Mouse (Mus musculus): Measurements from ENCODE around the gene Cnn2. TPM values are rescaled to one million over a fixed set of nuclear protein-coding genes. Genes with fewer than 3 reads are reported as not detected.

Gene Cnn2
- 245 and 295 TPM in 2 replicates for polyA plus RNA-seq (2012)

DNA sequence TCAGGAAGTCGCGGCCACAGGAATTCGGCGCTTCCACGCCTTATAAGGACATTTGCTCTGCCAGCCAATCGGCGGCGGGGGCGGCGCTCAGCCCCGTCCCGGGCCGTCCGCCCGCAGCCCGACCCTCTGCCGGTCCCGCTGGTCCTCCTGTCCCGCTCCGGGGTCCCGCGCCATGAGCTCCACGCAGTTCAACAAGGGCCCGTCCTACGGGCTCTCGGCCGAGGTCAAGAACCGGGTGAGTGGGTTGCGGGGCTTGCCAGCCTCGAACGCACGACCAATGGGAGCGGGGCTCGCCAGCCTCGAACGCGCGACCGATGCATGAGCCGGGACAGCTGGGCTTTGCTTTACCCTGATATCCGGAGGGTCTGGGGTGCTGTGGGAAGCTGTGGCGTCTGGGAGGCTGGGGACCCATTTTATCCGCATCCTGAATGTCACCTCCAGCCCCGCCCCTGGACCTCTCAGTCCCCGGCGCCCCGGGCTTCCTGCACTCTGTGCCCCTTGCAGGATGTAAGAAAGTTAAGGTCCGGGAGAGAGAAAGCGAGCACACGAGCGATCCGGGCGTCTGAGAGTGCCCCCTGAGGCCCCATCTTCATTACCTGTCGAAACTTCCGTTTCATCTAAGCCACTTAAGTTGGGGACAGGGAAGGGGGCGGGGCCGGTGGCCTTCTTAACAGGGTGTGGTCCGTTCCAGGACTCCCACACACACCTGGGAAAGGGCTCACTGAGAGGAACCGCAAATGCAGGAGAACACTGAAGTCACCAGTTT lies at the start of gene Cnn2:
Gene Cnn2, plus strand, starts transcription at position 79 of the 766 bp plus-strand sequence.

DNA sequence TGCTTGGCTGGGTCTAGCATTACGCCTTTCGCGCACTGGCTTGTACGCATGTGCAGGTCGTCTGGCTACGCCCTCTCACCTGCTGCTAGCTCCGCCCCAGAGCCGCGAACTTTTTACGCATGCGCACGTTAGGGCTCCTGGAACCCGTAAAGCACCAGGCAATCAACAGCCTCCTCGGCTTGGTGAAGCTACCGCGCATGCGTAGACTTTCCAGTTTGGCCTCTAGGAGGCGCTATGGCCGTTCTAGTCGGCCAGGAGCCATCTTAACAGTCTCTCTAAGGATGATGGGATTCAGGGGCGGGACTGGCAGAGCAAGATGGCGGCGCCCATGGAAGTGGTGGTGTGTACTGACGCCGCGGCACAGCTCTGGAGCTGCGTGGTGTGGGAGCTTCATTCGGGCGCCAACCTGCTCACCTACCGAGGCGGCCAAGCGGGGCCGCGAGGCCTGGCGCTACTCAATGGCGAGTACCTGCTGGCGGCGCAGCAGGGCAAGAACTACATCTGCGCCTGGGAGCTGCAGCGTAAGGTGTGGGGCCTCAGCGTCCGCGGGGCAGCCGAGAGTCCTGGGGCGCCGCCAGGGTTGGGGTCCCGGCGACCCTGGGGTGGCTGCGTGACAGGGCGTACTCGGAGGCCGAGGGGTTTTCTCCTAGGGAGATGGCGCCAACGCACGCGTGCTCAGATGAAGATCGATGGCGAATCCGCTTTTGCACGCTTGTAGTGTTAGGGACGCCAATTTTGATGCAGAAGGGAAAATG lies 28.4 kb upstream of the Cnn2 start, which contains the start of gene Wdr18:
Gene Wdr18, plus strand, starts transcription at position 306 of the 755 bp plus-strand sequence.

DNA sequence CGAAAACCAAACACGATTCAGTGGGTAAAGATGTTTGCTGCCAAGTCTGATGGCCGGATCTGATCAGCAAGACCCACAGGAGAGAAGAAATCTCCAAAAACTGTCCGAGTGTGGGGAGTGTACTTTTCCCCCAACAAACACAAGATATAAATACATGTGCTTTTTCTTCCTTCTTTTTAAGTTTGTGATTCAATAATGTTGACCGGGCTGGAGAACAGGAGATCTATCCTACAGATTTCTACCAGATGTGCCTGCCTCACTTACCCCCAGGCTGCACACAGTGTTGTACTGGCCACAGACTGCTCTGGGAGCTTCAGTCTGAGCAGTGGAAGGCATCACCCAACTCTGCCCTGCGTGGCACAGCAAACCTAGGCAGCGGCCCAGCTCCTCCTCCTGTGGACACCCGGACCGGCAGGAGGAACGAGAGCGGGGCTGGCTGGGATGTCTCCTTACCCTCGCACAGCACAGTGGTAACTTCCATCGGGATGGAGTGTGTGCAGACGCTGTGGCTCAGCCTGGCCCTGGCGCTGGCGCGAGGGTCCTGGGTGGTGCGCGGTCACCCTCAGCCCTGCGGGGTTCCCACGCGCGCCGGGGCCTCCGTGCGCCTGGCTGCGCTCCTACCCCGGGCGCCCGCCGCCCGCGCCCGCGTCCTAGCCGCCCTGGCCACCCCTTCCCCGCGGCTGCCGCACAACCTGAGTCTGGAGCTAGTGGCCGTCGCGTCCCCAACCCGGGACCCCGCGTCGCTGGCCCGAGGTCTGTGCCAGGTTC lies 17.8 kb upstream of the Cnn2 start, which contains the start of gene Grin3b:
Gene Grin3b, plus strand, starts transcription at position 301 of the 768 bp plus-strand sequence.

DNA sequence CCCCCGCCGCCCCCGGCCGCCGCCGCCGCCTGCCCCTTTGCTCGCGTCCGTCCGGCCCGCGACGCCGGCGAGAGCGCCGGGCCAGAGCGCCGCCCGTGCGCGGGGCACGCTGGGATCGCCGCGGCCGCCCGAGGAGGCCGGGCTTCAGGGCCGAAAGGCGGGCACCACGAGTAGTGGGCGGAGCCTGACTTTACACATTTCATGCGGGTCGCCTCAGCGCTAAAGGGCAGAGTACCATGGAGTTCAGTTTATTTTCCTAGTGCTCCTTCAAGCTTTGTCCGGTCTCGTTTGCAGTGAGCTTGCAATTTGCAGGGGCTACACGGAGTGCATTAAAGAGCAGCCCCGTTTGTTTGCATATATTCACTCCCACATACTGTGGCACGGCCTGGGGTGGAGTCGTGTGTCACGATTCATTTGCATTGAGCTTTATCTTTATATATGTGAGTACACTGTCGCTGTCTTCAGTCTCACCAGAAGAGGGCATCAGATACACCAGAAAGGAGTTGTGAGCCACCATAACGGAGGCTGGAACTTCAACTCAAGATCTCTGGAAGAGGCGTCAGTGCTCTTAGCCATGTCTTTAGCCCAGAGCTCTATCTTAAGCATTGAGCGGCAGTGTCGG lies 4.1 kb upstream of the Cnn2 start, which contains the start of gene Tmem259:
Gene Tmem259, minus strand, starts transcription at position 136 of the 622 bp plus-strand sequence.

DNA sequence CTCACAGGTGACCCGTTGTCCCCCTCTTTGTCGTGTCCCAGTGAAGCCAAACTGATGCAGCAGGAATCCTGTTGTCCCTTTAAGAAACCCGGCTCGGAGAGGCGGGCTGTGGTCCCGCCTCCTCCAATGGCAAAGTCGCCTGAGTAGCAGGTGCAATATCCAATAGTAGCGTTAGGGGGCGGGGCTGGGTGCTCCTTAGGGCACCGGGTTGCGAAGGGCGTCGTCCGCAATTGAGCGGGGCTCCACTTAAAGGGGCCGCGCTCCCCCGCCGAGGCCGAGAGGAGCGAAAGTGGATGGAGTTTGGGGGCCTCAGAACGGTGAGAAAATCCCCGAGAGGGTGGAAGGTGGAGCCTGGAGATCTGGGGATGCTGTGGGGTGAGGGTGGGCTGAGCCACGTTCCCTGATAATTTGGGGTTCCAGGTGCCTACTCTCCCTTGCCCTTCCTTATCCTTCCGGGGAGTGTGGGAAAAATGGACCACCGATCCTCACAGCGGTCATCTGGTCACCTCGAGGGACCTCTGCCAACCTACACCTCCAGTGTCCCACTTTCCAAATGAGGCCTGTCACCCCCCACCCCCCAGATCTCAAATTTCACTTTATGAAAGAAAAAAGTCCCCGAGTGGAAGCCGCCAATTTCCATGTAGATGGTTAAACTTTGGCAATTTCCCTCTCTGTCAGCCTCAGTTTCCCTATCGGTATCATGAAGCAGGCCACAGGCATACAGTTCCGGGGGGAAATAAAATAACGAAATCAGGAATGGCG lies 8.1 kb downstream of the Cnn2 start, which contains the start of gene Abca7:
Gene Abca7, plus strand, starts transcription at position 223 of the 762 bp plus-strand sequence.

DNA sequence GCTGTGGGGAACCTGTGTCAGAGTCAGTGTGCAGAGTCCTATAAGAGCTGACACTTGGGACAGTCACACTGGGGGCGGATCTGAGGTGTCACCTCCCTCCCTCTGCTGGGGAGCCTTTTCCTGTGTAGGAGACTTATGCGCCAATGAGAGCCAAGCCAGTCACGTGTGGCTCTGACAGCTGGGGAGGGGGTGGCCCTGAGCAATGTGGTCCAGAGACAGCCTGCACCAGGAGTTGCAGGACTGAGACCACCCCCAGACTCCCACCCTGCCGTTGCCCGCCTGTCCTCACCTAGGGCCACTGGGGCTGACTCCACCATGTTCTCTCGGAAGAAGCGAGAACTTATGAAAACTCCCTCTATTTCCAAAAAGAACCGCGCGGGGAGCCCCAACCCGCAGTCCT lies 28.1 kb downstream of the Cnn2 start, which contains the start of gene Arhgap45:
Gene Arhgap45, plus strand, starts transcription at position 143 of the 400 bp plus-strand sequence.

DNA sequence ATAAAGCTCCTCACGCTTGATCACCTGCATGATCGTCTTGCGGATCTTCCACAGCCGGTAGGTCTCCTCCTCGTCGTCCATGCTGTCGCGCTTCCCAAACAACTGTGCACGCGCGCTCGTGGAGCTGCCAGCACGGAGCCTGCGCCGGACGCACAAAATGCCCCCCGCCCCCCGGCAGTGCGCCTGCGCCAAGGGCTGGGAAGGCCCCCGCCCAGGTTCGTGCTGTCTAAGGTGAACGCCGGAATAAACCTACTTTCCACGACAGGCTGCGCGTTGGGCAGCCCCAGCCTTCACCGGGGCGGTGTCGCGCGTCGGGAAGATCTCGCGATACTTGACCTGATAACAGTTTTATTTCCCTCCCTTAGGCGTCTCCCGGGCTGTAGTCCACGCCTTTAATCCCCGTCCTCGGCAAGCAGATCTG lies 51.2 kb downstream of the Cnn2 start, which contains the start of gene Polr2e:
Gene Polr2e, minus strand, starts transcription at position 237 of the 421 bp plus-strand sequence.

Other genes with a start within 250 kb of the Cnn2 start
- gene Polrmt, start 242.0 kb upstream of the Cnn2 start, polyA plus RNA-seq (2012): 34.1 and 38.0 TPM in 2 replicates
- not detected in 2 replicates for gene Fgf22, start 233.5 kb upstream of the Cnn2 start, polyA plus RNA-seq (2012)
- 324 and 356 TPM in 2 replicates for gene Rnf126, start 221.6 kb upstream of the Cnn2 start, polyA plus RNA-seq (2012)
- 4.6 and 5.4 TPM in 2 replicates for gene Fstl3, start 211.3 kb upstream of the Cnn2 start, polyA plus RNA-seq (2012)
- 34.9 and 51.7 TPM in 2 replicates for gene Prss57, start 197.6 kb upstream of the Cnn2 start, polyA plus RNA-seq (2012)
- 290 and 348 TPM in 2 replicates for gene Palm, start 195.0 kb upstream of the Cnn2 start, polyA plus RNA-seq (2012)
- 0.04 and 0.30 TPM in 2 replicates for gene Misp, start 167.6 kb upstream of the Cnn2 start, polyA plus RNA-seq (2012)
- 1,442 and 1,522 TPM in 2 replicates for gene Ptbp1, start 134.2 kb upstream of the Cnn2 start, polyA plus RNA-seq (2012)
- 5,178 and 10,445 TPM in 2 replicates for gene Prtn3, start 114.1 kb upstream of the Cnn2 start, polyA plus RNA-seq (2012)
- 288 and 339 TPM in 2 replicates for gene Plppr3, start 114.0 kb upstream of the Cnn2 start, polyA plus RNA-seq (2012)
- 4,000 and 7,851 TPM in 2 replicates for gene Elane, start 102.3 kb upstream of the Cnn2 start, polyA plus RNA-seq (2012)
- 0.94 and 1.3 TPM in 2 replicates for gene Cfd, start 97.7 kb upstream of the Cnn2 start, polyA plus RNA-seq (2012)
- 69.1 and 76.6 TPM in 2 replicates for gene Med16, start 79.7 kb upstream of the Cnn2 start, polyA plus RNA-seq (2012)
- 2.1 TPM in 1 of 2 replicates, not detected in the other for gene Gm26602, start 77.7 kb upstream of the Cnn2 start, polyA plus RNA-seq (2012)
- 0.41 and 0.64 TPM in 2 replicates for gene Kiss1r, start 71.6 kb upstream of the Cnn2 start, polyA plus RNA-seq (2012)
- 230 and 265 TPM in 2 replicates for gene R3hdm4, start 67.4 kb upstream of the Cnn2 start, polyA plus RNA-seq (2012)
- 94.7 and 145 TPM in 2 replicates for gene Arid3a, start 61.5 kb upstream of the Cnn2 start, polyA plus RNA-seq (2012)
- 54.4 and 61.7 TPM in 2 replicates for gene Wdr18, start 28.4 kb upstream of the Cnn2 start, polyA plus RNA-seq (2012)
- gene Grin3b, start 17.9 kb upstream of the Cnn2 start, polyA plus RNA-seq (2012): 0.09 and 0.12 TPM in 2 replicates
- gene Tmem259, start 4.3 kb upstream of the Cnn2 start, polyA plus RNA-seq (2012): 378 and 414 TPM in 2 replicates
- gene Abca7, start 7.9 kb downstream of the Cnn2 start, polyA plus RNA-seq (2012): 54.4 and 60.8 TPM in 2 replicates
- 397 and 427 TPM in 2 replicates for gene Arhgap45, start 28.1 kb downstream of the Cnn2 start, polyA plus RNA-seq (2012)
- 217 and 273 TPM in 2 replicates for gene Polr2e, start 51.2 kb downstream of the Cnn2 start, polyA plus RNA-seq (2012)
- gene Gpx4, start 58.6 kb downstream of the Cnn2 start, polyA plus RNA-seq (2012): 1,103 and 1,136 TPM in 2 replicates
- 77.6 and 78.0 TPM in 2 replicates for gene Sbno2, start 117.0 kb downstream of the Cnn2 start, polyA plus RNA-seq (2012)
- 176 and 185 TPM in 2 replicates for gene Stk11, start 127.2 kb downstream of the Cnn2 start, polyA plus RNA-seq (2012)
- 1,245 and 1,266 TPM in 2 replicates for gene Atp5d, start 150.0 kb downstream of the Cnn2 start, polyA plus RNA-seq (2012)
- gene Cbarp, start 152.3 kb downstream of the Cnn2 start, polyA plus RNA-seq (2012): 32.3 and 53.4 TPM in 2 replicates
- 312 and 336 TPM in 2 replicates for gene Midn, start 159.7 kb downstream of the Cnn2 start, polyA plus RNA-seq (2012)
- gene Cirbp, start 177.4 kb downstream of the Cnn2 start, polyA plus RNA-seq (2012): 43.7 and 63.7 TPM in 2 replicates
- 9.2 and 11.3 TPM in 2 replicates for gene 1600002K03Rik, start 184.4 kb downstream of the Cnn2 start, polyA plus RNA-seq (2012)
- 1.1 and 2.4 TPM in 2 replicates for gene Efna2, start 190.9 kb downstream of the Cnn2 start, polyA plus RNA-seq (2012)
- 29.1 and 31.3 TPM in 2 replicates for gene Mum1, start 237.8 kb downstream of the Cnn2 start, polyA plus RNA-seq (2012)

Measured in megakaryocyte-erythroid progenitor cell, adult 5 weeks (primary cell).